Mouse (Mus musculus) midbrain, embryonic 12.5 days (tissue): ENCODE data around the gene Chaf1a. TPM values are rescaled to one million over a fixed set of nuclear protein-coding genes. Genes with fewer than 3 reads are reported as not detected.

Experiments
- ATAC-seq: fragments of 200-750 bp; cut with Nextera tagmentation; 2 replicates; pipeline ENCODE4 v1.8.0; 2017; ENCODE audit warnings: low read depth, moderate TSS enrichment, moderate library complexity; ENCODE audit not compliant: low FRiP score
- H3K27ac ChIP-seq: fragments of 300-500 bp; sonication (generic); replicated peaks from 2 replicates; pipeline ENCODE4 v1.5.1; 2016; ENCODE audit warnings: mild to moderate bottlenecking
- H3K27me3 ChIP-seq: fragments of 300-500 bp; sonication (generic); 2 replicates; pipeline ENCODE4 v1.6.1; 2016; ENCODE audit warnings: mild to moderate bottlenecking
- H3K36me3 ChIP-seq: fragments of 300-500 bp; sonication (generic); 2 replicates; pipeline ENCODE4 v1.6.1; 2016
- H3K4me1 ChIP-seq: fragments of 300-500 bp; sonication (generic); 2 replicates; pipeline ENCODE4 v1.6.1; 2016
- H3K4me2 ChIP-seq: fragments of 300-500 bp; sonication (generic); replicated peaks from 2 replicates; pipeline ENCODE4 v1.6.1; 2016; ENCODE audit warnings: mild to moderate bottlenecking, moderate library complexity
- H3K4me3 ChIP-seq: fragments of 300-500 bp; sonication (generic); 2 replicates; pipeline ENCODE4 v1.5.1; 2016; ENCODE audit warnings: mild to moderate bottlenecking
- H3K9ac ChIP-seq: fragments of 300-500 bp; sonication (generic); replicated peaks from 2 replicates; pipeline ENCODE4 v1.6.1; 2016; ENCODE audit warnings: mild to moderate bottlenecking, moderate library complexity
- H3K9me3 ChIP-seq: fragments of 300-500 bp; sonication (generic); 2 replicates; pipeline ENCODE4 v1.6.1; 2016; ENCODE audit warnings: mild to moderate bottlenecking
- WGBS: fragments of 180-500 bp; shearing (Covaris S2); methylation state at CpG from one replicate; pipeline ENCODE4 v1.1.7; 2016; 5-methylcytosine and 5-hydroxymethylcytosine counted together
- polyA plus RNA-seq: library from polyadenylated mRNA; unstranded; fragments of >200 nt; fragmentation: Nextera tagmentation; extraction: Ambion mirVana; gene quantifications from 2 replicates; pipeline ENCODE4 v1.2.1, GENCODE M21; 2016

Chaf1a gene
- polyA plus RNA-seq, 1 experiment from 2014 or later, result 32.5 TPM

GRCm38 (mm10) chr17:56022131-56022988, 17.9 kb upstream of the Chaf1a start:
- peak overlapping the region; percentile 44 for H3K27ac ChIP-seq
- H3K9ac ChIP-seq, result no peak overlapping the region
- no peak for ATAC-seq
- no peaks in the 10 kb centered on the region for H3K9me3 ChIP-seq
- H3K4me3 ChIP-seq, result no peak overlapping the region
- H3K4me2 ChIP-seq, result no peak overlapping the region
- H3K27me3 ChIP-seq, result no peaks in the 10 kb centered on the region
- H3K4me1 ChIP-seq, result peaks cover 10% of the 10 kb centered on the region; the same call in 1 of the 2 replicates
- whole genome bisulfite sequencing, result 62% methylated on average over 2 of the region's 2 CpGs
- H3K36me3 ChIP-seq, result peaks cover 37% of the 10 kb centered on the region

GRCm38 (mm10) chr17:56022989-56023290, 17.3 kb upstream of the Chaf1a start:
- Histone ChIP-seq H3K27me3 (no peaks in the 10 kb centered on the region), H3K4me2 (no peak overlapping the region), H3K4me1 (peaks cover 10% of the 10 kb centered on the region; the same call in 1 of the 2 replicates), H3K9ac (no peak overlapping the region), H3K27ac (peak overlapping the region; percentile 44; the same call in 1 of the 2 replicates), H3K4me3 (no peak overlapping the region), H3K36me3 (peaks cover 31% of the 10 kb centered on the region), H3K9me3 (no peaks in the 10 kb centered on the region)
- WGBS, result 82% methylated on average over 4 of the region's 4 CpGs
- no peak for ATAC-seq

- ATAC-seq, result no peak
Measured at GRCm38 (mm10) chr17:56023386-56023785, 16.9 kb upstream of the Chaf1a start.

GRCm38 (mm10) chr17:56024476-56024875, 15.8 kb upstream of the Chaf1a start:
- Histone ChIP-seq H3K4me2 (no peak overlapping the region), H3K36me3 (peaks cover 26% of the 10 kb centered on the region), H3K4me1 (peaks cover 10% of the 10 kb centered on the region; the same call in 1 of the 2 replicates), H3K9ac (no peak overlapping the region), H3K4me3 (no peak overlapping the region), H3K9me3 (no peaks in the 10 kb centered on the region), H3K27me3 (no peaks in the 10 kb centered on the region), H3K27ac (no peak overlapping the region)
- WGBS, result 84% methylated on average over 2 of the region's 2 CpGs
- ATAC-seq, result no peak

More at GRCm38 (mm10) chr17:56023386-56023785, 16.9 kb upstream of the Chaf1a start:
- peaks cover 10% of the 10 kb centered on the region; the same call in 1 of the 2 replicates for H3K4me1 ChIP-seq
- WGBS, result 88% methylated on average over 5 of the region's 5 CpGs
- no peaks in the 10 kb centered on the region for H3K27me3 ChIP-seq
- peaks cover 27% of the 10 kb centered on the region for H3K36me3 ChIP-seq
- H3K4me3 ChIP-seq, result no peak overlapping the region
- no peaks in the 10 kb centered on the region for H3K9me3 ChIP-seq
- H3K27ac ChIP-seq, result no peak overlapping the region
- H3K4me2 ChIP-seq, result no peak overlapping the region
- no peak overlapping the region for H3K9ac ChIP-seq

GRCm38 (mm10) chr17:56024931-56025330, 15.3 kb upstream of the Chaf1a start:
- Histone ChIP-seq H3K4me2 (no peak overlapping the region), H3K27me3 (no peaks in the 10 kb centered on the region), H3K36me3 (peaks cover 25% of the 10 kb centered on the region), H3K4me3 (no peak overlapping the region), H3K9me3 (no peaks in the 10 kb centered on the region), H3K4me1 (peaks cover 10% of the 10 kb centered on the region; the same call in 1 of the 2 replicates), H3K9ac (no peak overlapping the region), H3K27ac (no peak overlapping the region)
- 80% methylated on average over 5 of the region's 5 CpGs for WGBS
- ATAC-seq, result no peak

GRCm38 (mm10) chr17:56026303-56026702, 13.9 kb upstream of the Chaf1a start:
- Histone ChIP-seq H3K9ac (no peak overlapping the region), H3K27ac (no peak overlapping the region), H3K4me2 (no peak overlapping the region), H3K4me3 (no peak overlapping the region), H3K4me1 (peaks cover 10% of the 10 kb centered on the region; the same call in 1 of the 2 replicates), H3K36me3 (peaks cover 23% of the 10 kb centered on the region), H3K9me3 (no peaks in the 10 kb centered on the region), H3K27me3 (no peaks in the 10 kb centered on the region)
- no peak for ATAC-seq
- 84% methylated on average over 1 of the region's 1 CpGs for WGBS

GRCm38 (mm10) chr17:56026881-56027280, 13.4 kb upstream of the Chaf1a start:
- Histone ChIP-seq H3K27me3 (no peaks in the 10 kb centered on the region), H3K4me2 (no peak overlapping the region), H3K4me3 (no peak overlapping the region), H3K9ac (0 out of 2 replicates have a peak overlapping the region, but pooled peaks have one; percentile 7), H3K9me3 (no peaks in the 10 kb centered on the region), H3K27ac (no peak overlapping the region), H3K4me1 (peaks cover 10% of the 10 kb centered on the region; the same call in 1 of the 2 replicates), H3K36me3 (peaks cover 23% of the 10 kb centered on the region)
- 85% methylated on average over 1 of the region's 1 CpGs for WGBS
- ATAC-seq, result no peak

- Histone ChIP-seq H3K9ac (peak overlapping the region; percentile 7; the same call in 1 of the 2 replicates), H3K27ac (no peak overlapping the region), H3K36me3 (peaks cover 26% of the 10 kb centered on the region), H3K4me2 (no peak overlapping the region), H3K9me3 (no peaks in the 10 kb centered on the region), H3K4me3 (no peak overlapping the region), H3K4me1 (peaks cover 6% of the 10 kb centered on the region; the same call in 1 of the 2 replicates), H3K27me3 (no peaks in the 10 kb centered on the region)
- no peak for ATAC-seq
- WGBS, result 93% methylated on average over 5 of the region's 5 CpGs
Measured at GRCm38 (mm10) chr17:56027801-56028441, 12.3 kb upstream of the Chaf1a start.

- WGBS, result 93% methylated on average over 9 of the region's 9 CpGs
- no peak overlapping the region for H3K4me3 ChIP-seq
- no peaks in the 10 kb centered on the region for H3K27me3 ChIP-seq
- H3K36me3 ChIP-seq, result peaks cover 43% of the 10 kb centered on the region
- no peak overlapping the region for H3K27ac ChIP-seq
- no peaks in the 10 kb centered on the region for H3K9me3 ChIP-seq
- no peak overlapping the region for H3K4me2 ChIP-seq
- 0 out of 2 replicates have a peak overlapping the region, but pooled peaks have one; percentile 15 for H3K9ac ChIP-seq
- peaks cover 17% of the 10 kb centered on the region for H3K4me1 ChIP-seq
- no peak for ATAC-seq
Measured at GRCm38 (mm10) chr17:56030238-56030870, 9.9 kb upstream of the Chaf1a start.

GRCm38 (mm10) chr17:56030919-56031318, 9.3 kb upstream of the Chaf1a start:
- Histone ChIP-seq H3K27me3 (no peaks in the 10 kb centered on the region), H3K4me1 (peaks cover 21% of the 10 kb centered on the region), H3K9me3 (no peaks in the 10 kb centered on the region), H3K4me3 (no peak overlapping the region), H3K9ac (0 out of 2 replicates have a peak overlapping the region, but pooled peaks have one; percentile 15), H3K4me2 (no peak overlapping the region), H3K27ac (no peak overlapping the region), H3K36me3 (peaks cover 43% of the 10 kb centered on the region)
- ATAC-seq, result no peak
- WGBS, result 81% methylated on average over 5 of the region's 5 CpGs

- Histone ChIP-seq H3K9me3 (no peaks in the 10 kb centered on the region), H3K4me3 (no peak overlapping the region), H3K27ac (no peak overlapping the region), H3K4me1 (peaks cover 21% of the 10 kb centered on the region), H3K4me2 (no peak overlapping the region), H3K36me3 (peaks cover 43% of the 10 kb centered on the region), H3K9ac (0 out of 2 replicates have a peak overlapping the region, but pooled peaks have one; percentile 15), H3K27me3 (no peaks in the 10 kb centered on the region)
- WGBS, result 95% methylated on average over 7 of the region's 7 CpGs
- ATAC-seq, result no peak
Measured at GRCm38 (mm10) chr17:56031431-56031830, 8.8 kb upstream of the Chaf1a start.
